Mouse (Mus musculus): Measurements from ENCODE around the gene Hinfp.
"Not testable (repeated sequence)": the region's sequence is repeated elsewhere in the genome, so short reads cannot be mapped to it uniquely, and the experiment has no call there.

The Hinfp gene

DNA sequence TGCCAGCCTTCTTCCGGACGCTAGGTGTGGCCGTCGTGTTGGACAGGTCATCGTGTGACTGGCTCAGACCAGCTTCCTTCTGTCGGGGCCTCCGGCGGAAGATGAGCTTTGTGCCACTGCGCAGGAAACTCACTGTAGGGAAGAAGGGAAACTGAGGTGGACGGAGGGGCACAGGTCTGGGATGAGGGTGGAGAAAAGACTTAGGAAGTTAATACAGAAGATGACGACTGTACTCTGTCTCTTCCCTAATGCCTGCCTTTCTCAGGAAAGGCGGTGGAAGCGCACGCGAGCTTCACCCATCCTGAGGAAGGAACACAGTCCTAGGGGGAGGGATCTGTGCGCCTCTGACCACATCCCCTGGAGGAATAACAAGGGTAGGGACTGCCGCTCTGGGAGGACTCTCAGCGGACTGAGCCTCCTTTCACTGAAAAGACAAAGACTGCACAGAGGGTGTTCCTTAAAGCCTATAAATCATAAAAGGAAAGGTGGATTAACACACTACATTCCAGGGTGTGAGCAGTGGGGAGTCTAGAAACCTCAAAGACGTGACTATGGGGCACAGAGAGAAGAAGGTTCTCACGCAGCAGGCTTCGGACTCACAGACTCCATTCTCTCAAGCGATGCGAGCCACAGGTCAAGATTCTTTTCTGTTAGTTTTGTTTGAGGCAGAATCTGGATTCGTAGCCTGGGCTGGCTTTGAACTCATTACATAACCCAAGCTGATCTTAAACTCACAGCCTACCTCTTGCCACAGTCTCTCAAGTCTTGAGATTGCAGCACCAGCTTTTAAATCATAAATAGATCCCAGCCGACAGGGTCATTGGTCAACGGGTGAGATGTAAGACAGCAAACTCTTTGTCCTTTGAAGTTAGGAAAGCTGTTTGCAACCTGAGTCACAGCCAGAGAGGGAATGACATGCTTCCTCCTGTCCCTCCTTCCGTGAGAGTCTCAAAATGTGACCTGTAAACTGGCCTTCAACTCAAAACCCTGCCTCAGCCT, 6.0 kb upstream of the Hinfp start:
- DNase-seq (ENCODE audit: low read depth, low spot score), result no peak

DNA sequence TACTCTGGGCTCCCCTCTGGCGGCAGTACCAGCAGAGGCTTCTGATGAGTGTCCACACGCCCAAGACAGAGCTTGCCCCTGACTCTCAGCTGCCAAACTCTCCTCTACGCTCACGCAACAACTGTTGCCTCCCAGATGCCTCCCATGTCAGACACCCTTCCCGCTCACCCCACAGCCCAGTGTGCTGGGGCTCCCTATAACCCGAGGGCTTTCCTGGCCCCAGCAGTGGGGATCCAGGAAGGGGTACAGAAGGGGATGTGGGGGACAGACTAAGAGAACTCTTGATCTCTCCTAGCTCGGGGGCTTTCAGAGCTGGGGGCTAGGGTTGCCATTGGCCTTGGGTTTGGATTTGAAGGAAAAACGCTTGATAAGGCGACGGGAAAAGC, 5.3 kb upstream of the Hinfp start:
- DNase-seq (ENCODE audit: low read depth, low spot score), result no peak

DNA sequence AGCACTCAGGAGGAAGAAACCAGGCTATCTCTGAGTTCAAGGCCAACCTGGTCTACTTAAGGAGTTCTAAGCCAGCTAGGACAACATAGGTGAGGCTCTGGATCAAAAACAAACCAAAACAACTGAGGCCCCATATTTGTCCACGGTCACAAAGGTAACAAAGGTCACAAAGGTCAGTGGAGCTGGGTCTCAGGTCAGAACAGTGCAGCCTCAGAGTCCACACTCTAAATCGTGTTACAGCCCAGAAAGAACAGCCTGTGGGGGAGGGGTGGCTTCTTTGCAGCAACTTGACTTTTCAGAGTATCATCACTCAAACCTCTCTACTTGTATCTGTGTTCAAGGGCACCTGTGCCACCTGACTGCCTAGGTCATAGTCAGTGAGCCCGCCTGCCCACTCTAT, 4.3 kb upstream of the Hinfp start:
- DNase-seq (ENCODE audit: low read depth, low spot score), result no peak

DNA sequence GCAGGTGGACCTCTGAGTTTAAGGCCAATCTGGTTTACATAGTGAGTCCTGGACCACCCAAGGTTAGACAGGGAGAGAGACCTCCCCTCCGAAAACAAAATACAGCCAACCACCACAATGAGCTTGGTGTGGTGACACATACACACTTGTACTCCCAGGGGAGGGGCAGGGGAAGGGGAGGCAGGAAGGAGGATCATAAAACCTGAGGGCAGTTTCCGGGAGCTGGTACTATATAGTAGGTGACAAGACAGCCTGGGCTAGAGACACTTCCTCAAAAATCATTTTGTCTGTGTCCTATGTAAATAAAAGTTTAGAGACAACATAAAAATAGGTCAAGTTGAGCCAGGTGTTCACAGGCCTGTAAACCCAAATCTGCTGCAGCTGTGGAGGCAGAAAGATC, 1.8 kb upstream of the Hinfp start:
- no peak for DNase-seq (ENCODE audit: low read depth, low spot score)

DNA sequence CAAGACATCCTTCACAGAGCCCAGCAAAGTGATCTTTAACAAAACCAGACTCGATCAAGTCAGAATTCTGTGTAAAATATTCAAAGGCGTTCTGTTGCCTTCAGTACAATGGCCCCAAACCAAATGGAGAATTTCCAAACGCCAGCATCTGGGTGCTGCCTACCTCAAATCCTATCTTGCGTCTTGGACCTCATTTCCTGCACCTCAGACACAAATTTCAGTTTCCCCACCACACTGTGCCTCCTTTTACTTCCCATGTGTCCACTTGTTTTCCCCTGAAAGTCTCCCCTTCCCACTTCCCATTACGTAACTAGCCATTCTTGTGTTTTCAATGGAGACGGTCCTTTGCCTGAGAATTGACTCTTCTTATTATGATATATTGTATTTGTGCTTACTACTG, 1.1 kb upstream of the Hinfp start:
- DNase-seq (ENCODE audit: low read depth, low spot score), result no peak

DNA sequence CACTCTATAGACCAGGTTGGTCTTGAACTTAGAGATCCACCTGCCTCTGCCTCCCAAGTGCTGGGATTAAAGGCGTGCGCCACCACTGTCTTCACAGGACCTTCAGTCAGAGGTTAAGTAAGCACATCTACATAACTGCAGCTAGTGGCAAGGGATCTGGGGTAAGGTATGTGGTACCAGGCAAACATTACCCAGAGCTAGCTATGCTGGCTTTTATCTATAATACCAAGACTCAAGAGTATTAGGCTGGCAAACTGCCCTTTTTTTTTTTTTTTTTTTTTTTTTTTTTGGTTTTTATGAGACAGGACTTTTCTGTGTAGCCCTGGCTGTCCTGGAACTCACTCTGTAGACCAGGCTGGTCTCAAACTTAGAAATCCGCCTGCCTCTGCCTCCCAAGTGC, 5.5 kb downstream of the Hinfp start:
- not testable (repeated sequence) for DNase-seq (ENCODE audit: low read depth, low spot score)

DNA sequence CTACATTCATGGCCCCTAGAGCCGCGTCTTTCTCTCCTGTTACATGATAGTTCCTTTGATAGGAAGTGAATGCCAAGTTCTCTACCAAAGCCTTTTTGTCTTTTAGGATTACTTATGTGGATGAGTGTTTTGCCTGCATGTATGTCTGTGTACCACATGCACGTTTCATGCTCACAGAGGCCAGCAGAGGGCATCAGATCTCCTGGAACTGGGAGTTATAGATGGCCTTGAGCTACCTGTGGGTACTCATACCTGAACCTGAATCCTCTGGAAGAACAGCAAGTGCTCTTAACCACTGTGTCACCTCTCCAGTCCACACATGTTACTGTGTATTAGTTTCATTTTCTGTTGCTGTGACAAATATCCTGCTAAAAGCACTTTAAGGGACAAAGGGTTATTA, 13.0 kb downstream of the Hinfp start:
- DNase-seq (ENCODE audit: low read depth, low spot score), result no peak

DNA sequence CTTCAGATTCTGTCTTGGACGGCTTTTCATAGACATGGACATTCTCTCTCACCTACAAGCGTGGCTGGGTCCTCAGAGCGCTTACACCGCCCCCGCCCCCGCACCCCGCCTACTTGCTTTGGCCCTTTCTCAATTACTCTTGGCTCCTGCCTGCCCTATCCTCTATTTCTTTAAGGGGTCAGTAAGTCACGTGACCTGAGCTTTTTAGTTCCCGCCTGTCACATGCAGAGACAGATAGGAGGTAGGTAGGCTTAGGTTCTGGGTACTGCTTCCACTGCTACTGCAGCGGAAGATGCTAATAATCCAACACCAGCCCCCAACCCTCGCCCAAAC, 16.5 kb downstream of the Hinfp start:
- no peak for DNase-seq (ENCODE audit: low read depth, low spot score)

DNA sequence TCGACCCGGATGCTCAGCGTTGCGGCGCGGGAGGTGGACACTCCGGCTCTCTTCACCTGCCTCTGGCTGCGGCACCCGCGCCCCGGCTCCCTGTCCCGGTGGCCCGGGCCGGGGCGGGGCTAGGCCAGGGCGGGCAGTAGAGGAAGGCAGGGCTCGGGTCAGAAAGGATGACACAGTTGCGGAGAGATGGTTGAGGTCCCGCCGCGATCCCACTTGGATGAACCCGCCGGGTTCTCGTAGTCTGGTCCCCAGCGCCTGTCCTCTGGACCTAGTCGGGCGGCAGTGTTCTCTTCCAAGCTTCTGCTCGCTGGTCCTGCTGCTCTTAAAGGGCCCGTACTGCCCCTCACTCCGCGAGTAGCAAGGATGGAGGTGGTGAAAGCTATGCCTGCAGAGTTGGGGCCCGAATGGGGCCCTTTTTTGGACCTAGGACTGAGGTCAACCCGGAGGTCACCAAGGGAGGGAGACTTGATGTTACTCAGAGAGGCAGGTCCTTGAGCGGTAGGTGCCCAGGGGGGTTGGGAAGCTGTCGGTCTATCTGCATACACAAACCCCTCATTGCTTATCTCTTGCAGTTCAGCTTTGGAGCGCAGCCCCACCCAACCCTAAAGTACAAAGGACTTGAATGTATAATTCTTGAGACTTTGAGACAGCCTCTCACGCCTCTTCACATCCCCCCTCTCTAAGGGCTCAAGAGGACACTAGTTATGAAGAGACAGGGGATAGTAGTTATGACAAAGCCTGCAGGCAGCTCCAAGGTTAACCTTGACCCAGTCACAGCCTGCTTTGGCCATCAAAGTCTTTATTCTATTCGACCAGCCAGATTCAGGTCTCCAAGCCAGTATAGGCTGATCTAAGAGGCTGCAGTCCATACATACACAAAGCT, 17.2 kb downstream of the Hinfp start, which contains the start of gene Abcg4:
Gene Abcg4, minus strand, starts transcription at position 540 of the 883 bp plus-strand sequence.
- no peak for DNase-seq (ENCODE audit: low read depth, low spot score)

DNA sequence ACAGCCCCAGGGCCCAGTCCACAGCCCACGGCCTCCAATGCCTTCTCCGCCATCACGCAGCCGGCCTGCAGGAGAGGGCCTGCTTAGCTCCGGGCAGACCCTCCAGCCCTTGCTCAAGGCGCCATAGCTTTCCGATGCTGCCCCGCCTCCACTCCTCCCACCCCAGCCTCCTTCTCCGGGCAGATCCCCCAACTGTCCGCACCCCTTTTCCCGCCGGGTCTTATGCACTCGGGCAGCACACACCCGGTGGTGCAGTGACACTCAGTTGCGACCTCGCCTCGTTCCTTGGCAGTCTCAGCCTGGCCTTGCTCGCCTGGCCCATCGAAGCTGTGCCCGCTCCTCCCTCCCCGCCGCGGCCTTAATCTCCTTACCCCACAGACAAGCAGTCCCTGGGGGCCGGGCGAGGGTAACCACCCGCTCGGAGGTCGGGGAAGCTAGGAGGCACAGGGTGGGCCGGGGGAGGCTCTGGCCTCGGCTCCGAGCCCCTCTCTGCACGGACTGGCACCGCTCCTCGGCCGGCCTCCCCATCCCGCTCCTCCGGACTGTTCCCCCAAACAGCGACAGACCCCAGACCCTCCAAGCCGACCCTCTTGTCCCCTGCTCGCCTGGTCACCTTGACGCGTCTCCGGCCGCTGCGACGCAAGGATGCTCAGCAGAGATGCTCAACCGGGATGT, 17.9 kb downstream of the Hinfp start:
- DNase-seq (ENCODE audit: low read depth, low spot score), result no peak

DNA sequence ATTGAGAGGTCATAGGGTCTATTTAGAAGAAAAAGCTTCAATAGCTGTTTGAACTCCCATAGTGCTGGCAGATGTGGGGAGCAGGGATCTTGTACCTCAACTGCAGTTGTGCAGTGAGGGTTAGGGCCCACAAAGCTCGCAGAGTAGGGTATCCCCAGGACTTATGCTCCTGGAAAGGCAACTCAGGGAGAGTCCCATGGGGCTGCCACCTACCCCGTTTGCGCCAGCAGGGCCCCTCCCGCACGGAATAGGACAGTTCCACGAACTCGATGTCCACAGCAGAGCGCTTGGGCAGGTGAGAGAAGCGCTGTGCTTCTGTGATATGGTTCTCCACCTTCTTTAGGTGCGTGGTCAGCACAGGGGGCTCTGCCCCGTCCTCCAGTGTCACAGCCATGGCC, 18.5 kb downstream of the Hinfp start:
- no peak for DNase-seq (ENCODE audit: low read depth, low spot score)

DNA sequence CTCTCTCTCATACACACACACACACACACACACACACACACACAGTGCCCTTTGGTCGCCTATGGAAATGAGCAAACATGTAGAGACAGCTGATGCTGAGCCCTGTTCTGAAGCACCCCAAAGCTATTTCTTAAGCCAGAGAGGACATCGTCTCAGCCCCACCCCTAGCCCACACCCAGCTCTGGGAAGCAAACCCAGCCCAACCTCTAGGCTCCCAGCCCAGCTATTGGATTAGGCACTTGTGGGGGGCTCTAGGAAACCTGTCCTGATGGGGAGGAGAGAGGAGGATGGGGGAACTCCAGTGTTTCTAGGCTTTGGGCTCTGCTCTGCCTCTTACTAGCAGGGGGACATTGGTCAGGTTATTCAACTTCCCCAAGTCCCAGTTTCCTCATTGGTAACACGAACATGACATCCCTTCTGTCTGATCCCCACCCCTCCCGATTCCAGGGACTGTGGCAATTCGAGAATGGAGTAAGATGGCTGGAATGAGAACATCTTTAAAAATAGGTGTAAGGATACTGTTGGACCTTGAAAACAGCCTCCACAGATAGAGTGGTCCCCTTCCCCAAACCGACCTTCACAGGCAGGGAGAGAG, 19.1 kb downstream of the Hinfp start:
- no peak for DNase-seq (ENCODE audit: low read depth, low spot score)

DNA sequence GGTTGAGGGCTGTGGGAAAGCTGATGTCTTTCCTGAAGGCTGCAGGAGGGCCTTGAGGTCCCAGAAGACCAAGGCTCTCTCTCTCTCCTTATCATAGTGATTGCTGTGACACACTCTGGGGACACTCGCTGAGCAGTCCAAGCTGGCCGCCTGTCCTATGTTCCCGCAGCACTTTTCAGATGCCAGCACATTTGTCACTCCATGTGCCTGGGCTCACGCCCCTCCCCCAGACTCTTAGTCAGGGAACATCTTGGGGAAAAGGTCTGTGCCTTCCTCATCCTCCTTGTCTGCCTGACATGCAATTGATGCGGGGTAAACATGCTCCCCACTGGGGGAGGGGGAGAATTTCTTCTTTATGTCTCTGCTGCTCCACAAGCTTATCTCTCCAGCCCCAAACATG, 22.3 kb downstream of the Hinfp start:
- DNase-seq (ENCODE audit: low read depth, low spot score), result no peak

DNA sequence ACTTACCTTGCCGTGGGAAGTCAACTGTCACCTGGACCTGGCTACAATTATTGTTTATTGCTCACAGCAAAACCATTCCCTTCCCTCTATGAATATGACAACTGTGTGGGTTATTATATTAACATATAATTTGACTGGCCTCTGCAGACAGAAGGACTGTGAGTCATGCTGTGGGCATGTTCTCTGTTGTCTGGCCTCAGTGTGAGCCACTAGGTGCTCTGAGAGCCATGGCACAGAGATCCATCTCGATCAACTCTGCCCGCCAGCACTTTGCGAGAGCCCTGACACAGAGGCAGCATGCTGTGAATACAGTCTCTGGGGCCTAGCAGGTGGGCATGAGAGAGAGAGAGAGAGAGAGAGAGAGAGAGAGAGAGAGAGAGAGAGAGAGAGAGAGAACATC, 35.5 kb downstream of the Hinfp start:
- DNase-seq (ENCODE audit: low read depth, low spot score), result no peak

DNA sequence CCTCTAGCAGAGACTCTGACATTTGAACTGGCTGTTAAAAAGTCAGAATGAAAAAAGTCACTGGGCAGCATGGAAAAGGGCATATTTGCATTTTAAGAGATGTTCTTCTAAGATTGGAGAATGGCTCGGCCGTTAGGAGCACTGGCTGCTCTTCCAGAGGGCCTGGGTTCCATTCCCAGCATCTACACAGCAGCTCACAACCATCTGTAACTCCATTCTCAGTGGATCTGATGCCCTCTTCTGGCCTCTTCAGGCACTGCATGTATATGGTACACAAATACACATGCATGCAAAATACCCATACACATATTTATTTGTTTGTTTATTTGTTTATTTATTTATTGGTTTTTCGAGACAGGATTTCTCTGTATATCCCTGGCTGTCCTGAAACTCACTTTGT, 36.4 kb downstream of the Hinfp start:
- no peak for DNase-seq (ENCODE audit: low read depth, low spot score)

DNA sequence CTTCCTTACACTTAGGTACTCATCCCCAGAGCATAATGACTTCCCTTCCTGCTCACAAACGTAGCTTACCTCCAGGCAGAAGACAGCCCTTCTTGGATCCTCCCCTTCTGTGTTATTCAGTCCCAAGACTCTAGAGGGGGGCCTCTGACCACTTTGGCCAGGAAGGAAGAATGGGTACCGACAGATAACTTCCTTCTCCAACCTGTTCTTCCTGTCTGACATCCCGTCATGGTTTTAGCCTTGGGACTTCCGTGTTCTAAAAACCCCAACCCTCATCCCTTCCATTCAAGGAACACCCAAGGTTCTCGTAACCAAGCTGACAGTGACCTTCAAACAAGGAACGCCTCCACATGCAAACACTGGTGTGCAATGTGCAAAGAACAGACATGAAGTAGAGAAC, 37.0 kb downstream of the Hinfp start, which contains the start of gene Nlrx1:
Gene Nlrx1, minus strand, starts transcription at position 168 of the 400 bp plus-strand sequence.
- DNase-seq (ENCODE audit: low read depth, low spot score), result no peak

DNA sequence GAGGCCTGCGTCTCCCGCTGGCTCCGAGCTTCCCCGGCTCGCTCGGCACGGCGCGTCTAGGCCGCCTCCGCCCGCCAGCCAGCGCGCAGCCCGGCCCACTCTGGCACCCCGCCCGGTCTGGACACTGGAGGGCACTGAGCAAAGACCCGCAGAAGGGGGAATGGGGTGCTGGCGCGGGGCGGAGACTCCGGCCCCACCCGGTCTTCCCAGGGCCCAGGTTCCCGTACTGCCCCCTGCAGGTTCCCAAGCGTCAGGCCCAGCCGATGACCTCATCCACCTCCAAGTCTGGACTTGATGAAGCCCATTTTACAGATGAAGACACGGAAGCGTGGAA, 37.5 kb downstream of the Hinfp start:
- peak; percentile 58 for DNase-seq (ENCODE audit: low read depth, low spot score)

DNA sequence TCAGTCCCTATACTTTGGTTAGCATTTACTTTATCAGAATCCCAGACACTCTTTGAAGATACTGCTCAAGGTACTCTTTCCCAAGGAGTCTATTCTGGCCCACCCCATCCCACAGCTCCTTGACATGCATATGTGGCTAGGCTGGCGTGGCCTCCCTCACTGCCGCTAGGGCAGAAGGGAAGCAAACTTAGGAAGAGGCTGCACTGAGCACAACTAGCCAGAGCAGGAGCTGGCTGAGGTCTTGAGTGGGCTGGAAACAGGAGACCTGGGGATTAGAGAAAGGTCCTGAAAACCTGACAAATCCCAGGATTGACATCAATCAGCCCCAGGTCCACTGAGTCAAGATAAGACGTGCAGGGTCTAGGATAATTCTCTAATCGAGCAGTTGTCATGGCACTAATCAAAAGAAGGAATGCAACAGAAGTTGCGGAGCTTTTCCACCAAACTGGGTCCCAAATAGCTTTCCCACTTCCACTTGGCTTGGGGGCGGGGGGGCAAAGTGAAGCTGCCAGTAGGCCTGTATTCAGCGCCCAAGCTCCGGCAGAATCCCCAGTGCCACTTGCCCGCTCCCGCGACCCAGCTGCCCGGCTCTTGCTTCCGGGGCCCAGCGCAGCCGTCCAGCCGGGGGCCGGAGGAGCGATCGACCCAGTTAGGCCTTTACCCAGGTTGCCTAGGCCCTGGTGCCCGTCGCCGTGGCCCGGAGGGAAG, 38.0 kb downstream of the Hinfp start:
- no peak for DNase-seq (ENCODE audit: low read depth, low spot score)

DNA sequence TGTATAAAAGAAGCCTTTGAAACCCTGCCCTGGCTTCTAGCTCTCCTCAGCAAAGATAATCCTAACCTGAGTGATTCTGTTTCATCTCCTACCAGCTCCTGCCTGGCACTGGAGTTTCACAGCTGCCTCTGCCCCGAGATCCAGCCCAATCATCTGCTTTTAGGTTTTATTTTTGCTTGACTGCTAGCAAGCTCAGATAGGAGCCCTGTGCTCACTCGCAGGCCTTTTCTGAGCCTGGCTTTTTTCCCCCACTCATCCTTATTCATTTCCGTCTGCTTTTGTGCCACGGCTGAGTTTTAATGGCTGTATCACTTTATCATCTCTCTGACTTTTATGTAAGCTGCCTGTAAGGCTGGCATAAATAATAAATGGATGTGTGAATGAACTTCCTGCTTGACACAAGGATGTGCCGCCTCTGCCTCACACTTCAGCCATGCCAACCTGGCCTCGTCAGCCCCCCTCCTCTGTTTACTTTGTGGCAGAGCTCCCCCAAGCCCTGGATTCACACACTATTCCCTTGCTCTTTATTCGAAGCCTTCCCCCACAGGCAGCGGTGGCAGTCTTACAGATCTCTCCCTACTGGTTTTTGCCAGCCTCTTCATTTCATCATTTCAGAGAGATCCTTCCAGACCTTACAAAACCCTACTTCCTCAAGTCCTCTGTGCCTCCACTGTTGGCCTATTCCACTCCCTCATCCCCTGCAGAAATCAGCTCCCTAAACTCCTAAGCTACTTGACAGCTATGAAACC, 38.8 kb downstream of the Hinfp start:
- DNase-seq (ENCODE audit: low read depth, low spot score), result no peak

DNA sequence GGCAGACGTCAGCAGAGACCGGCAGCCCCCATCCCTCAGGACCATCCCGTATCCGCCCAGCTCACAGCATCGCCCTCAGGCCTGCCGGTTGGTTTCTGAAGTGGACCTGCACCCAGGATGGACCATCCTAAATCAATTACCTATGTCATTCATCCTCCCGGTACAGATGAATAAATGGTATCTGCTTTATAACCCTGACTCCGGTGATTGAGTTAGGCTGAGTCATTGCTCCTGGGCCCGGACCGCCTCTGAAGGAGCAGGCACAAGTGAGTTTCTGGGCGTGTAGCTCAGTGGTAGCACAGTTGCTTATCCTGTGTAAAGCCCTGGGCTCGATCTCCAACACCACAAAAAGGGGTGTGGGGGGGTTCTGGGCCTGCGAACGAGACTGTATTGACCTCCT, 44.1 kb downstream of the Hinfp start:
- DNase-seq (ENCODE audit: low read depth, low spot score), result no peak

All from embryo, embryonic 11.5 days (tissue).